Mouse (Mus musculus): ENCODE measurements around the gene 4930412O13Rik.

The 4930412O13Rik gene

GRCm38 (mm10) chr2:9881611-9882023, 565 bp downstream of the 4930412O13Rik start:
- no peak for DNase-seq

DNA sequence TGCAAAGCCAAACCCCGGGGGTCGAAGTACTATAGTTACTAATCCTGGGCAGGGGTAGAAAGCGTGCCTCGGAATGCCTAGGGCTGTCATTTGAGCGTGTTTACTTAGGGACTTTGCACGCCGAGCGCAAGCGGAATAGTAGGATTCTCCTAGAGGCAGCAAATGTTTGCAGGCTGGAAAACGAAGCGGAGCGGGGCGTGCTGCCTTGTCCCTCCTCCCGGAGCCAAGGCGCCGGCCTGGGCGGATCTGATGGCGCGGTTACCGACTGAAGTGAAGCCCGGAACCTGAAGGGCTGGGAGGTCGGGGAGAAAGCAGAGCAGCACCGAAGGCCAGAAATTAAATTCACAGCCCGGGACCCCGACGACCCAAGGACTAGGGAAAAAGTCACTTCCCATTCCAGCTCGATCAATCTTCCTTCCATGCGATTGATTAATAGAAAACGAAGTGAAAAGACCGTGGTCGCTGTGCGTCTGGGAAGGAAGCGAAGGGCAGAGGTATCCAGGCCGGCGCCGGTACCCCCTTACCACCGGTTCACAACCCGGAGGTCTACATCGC, 1.4 kb downstream of the 4930412O13Rik start:
- DNase-seq: no peak

DNA sequence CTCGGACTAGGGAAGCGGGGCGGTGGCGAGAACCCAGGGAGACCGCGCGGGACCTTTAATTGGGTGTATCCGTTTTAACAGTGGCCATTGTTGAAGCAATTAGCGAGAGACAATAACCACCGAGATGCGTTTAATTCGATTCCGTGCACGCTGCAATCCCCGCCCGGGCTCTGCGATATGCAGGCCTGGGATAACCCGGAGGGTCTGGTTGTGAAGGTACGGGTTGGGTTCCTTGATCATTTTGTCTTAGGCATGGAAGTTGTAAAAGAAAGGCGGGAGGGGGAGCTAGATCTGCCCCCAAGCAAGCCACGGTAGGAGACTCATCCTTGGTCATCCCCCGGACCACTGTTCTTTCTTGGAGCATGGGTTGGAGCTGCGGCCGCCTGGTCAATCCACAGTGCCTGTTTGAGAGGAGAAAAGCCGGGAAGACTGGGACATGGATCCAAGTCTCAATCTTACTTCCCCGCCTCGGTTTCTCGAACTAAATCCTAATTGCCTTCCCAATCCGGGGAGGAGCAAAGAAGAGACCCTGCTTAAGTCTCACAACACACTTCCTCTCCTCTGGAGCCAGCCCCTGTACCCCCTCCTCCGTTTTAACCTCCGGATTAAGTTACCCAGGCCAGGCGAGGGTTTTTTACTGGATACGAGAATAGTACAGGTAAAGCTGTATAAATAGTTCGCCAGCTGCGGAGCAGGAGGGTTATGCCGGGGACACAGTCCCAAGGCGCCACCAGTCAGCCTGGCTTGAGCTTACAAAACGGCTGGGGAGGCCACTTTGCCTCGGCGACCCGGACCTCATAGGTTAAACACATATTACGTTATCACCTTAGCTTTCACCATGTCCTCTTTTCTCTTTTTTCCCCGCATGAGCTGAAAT, 2.1 kb downstream of the 4930412O13Rik start:
- DNase-seq: no peak

- no peak for DNase-seq
Measured at GRCm38 (mm10) chr2:9883803-9884532, 2.9 kb downstream of the 4930412O13Rik start.

GRCm38 (mm10) chr2:9884533-9885216, 3.6 kb downstream of the 4930412O13Rik start:
- DNase-seq: no peak

GRCm38 (mm10) chr2:9885217-9885770, 4.2 kb downstream of the 4930412O13Rik start:
- DNase-seq: no peak

DNA sequence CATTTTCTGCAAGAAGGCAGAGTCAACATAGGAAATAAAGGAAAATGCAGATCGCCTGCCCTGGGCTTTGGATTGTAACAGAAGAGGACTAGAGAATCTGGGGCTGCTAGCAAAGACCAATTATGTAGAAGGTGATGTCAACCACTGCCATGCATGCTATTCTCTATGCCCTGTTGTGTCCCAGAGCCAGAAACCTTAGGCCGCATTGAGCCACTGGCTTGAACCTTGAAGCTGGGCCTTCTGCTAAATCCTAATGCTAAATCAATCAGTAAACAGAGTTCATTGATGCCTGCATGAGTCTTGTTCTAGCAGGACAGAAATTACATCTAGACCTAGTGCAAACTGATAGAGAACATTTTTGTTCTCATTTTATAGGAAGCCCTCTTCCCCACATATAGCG, 5.0 kb downstream of the 4930412O13Rik start:
- DNase-seq: no peak

- no peak for DNase-seq
Measured at GRCm38 (mm10) chr2:9886921-9887610, 6.0 kb downstream of the 4930412O13Rik start.

- DNase-seq: no peak
Measured at GRCm38 (mm10) chr2:9887636-9888035, 6.6 kb downstream of the 4930412O13Rik start.

DNA sequence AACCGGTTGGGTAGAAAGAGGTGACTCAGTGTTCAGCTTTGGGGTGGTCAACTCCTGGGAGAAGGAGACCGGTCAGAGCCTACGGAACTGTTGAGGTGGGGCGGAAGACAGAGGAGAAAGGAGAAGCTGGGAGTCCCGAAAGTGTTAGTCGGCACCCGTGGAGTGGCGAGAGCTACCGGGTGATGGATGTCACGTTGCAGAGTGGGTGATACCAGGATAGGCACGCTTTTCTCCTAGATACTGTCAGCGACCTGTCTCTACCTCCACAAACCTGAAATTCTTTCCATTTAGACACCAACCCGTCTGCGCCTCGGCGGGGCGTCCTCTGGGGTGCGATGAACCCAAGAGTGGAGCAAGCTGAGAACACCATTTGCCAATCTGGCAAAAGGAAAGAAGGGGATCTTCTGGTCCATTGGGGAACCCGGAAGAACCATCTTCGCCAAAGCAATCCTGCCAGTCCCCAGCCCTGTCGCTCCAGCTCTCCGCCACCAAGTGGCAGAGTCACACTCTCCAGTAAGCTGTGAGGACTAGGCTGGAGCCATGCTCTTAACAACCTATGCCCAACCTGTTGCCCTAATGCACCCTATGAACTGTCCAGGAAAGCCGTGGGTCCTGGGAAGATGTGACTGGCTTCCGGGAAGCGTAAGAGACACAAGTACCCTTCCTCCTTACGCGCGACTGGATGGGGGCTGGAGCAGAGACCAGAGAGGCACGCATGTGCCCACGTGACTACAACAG, 8.0 kb downstream of the 4930412O13Rik start, which contains the start of gene 9230102O04Rik:
Gene 9230102O04Rik (minus strand): TSS at position 628 of the 738 bp plus-strand sequence.
- peak; percentile 34 for DNase-seq

GRCm38 (mm10) chr2:9889651-9890183, 8.7 kb downstream of the 4930412O13Rik start, which contains the start of gene Gata3:
Gene Gata3 (minus strand): TSS chr2:9890034.
- no peak for DNase-seq

- DNase-seq: no peak
Measured at GRCm38 (mm10) chr2:9890251-9890650, 9.2 kb downstream of the 4930412O13Rik start.

GRCm38 (mm10) chr2:9890906-9891305, 9.9 kb downstream of the 4930412O13Rik start:
- DNase-seq: no peak

DNA sequence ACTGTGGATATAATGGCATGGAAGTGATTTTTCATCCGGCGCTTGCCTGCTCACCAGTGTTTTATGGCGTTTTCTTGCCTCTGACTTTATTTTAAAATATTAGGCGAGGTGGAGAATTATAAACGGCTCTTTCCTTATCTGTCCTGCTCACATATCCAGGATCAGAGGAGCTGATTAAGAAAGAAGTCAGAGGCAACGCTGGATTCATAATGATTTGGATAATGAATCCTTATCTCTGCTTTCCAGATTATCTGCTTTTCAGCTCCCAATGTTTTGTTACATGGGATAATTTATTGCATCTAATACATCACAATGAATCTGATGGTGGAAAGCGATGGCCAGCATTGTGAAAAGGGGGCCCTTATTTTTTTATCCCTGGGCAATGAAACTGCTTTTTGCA, 11.5 kb downstream of the 4930412O13Rik start:
- no peak for DNase-seq

GRCm38 (mm10) chr2:9893272-9893953, 12.4 kb downstream of the 4930412O13Rik start:
- DNase-seq: no peak

GRCm38 (mm10) chr2:9894836-9895593, 14.0 kb downstream of the 4930412O13Rik start:
- no peak for DNase-seq

DNA sequence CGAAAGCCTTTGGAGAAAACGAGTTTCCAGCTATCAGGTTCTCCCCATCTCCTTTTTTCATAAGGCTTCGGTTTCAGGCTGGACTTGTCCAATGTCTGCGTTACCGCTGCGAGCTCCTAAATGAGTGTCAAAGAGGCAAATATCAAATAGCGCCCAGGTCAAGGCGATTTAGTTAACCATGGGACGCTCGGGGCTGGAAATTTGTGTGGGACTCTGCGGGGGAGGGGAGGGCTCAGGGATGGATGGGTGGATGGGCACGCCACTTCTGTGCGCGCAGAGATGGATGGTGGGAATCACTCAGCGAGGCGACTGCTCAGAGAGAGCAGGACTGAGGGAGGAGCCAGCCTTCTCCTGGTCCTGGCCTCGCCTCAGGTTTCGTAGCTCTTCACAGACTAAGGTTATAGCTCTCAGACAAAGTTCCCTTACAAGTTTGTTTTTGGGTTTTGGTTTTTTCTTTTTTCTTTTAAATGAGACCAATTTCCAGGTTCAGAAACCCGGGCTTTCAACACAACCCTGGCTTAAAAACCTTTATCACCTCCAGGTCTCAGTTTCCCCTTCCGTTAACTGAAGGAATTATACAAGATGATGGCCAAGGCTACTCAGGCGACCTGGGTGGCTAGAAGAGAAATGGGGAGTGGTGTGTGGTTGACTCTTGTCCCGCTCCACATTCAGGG, 15.2 kb downstream of the 4930412O13Rik start:
- no peak for DNase-seq

GRCm38 (mm10) chr2:9897846-9898245, 16.8 kb downstream of the 4930412O13Rik start:
- DNase-seq: no peak
